Mouse (Mus musculus) C2C12 (cell line): ENCODE results near the gene Tada1.

Experiments
- CTCF ChIP-seq: IDR thresholded peaks from one replicate; pipeline ENCODE4 v1.5.1; 2011; ENCODE audit not compliant: control insufficient read depth, insufficient read depth, insufficient read length
- FOSL1 ChIP-seq: IDR thresholded peaks from one replicate; pipeline ENCODE4 v1.8.0; 2011; ENCODE audit warnings: mild to moderate bottlenecking, low read length; ENCODE audit not compliant: poor library complexity, insufficient read depth, severe bottlenecking
- MAX ChIP-seq: IDR thresholded peaks from one replicate; pipeline ENCODE4 v1.6.1; 2011; ENCODE audit warnings: mild to moderate bottlenecking, control low read depth
- USF1 ChIP-seq: IDR thresholded peaks from one replicate; pipeline ENCODE4 v1.6.1; 2011; ENCODE audit warnings: low read depth, mild to moderate bottlenecking, control low read depth, moderate library complexity

GRCm38 (mm10) chr1:166362659-166363058 lies 16.2 kb upstream of the Tada1 start:
- TF ChIP-seq CTCF: no peak
- TF ChIP-seq USF1: no peak
- no peak for TF ChIP-seq FOSL1
- no peak for TF ChIP-seq MAX
